Mouse (Mus musculus) ES-Bruce4 (cell line): ENCODE measurements around the gene Prep.

ENCODE experiments used
- CTCF ChIP-seq: IDR thresholded peaks from one replicate; pipeline ENCODE4 v1.8.1; 2011; ENCODE audit warnings: low read depth, low read length
- POLR2A ChIP-seq: IDR thresholded peaks from one replicate; pipeline ENCODE4 v1.8.1; 2011; ENCODE audit warnings: low read length; ENCODE audit not compliant: insufficient read depth

DNA sequence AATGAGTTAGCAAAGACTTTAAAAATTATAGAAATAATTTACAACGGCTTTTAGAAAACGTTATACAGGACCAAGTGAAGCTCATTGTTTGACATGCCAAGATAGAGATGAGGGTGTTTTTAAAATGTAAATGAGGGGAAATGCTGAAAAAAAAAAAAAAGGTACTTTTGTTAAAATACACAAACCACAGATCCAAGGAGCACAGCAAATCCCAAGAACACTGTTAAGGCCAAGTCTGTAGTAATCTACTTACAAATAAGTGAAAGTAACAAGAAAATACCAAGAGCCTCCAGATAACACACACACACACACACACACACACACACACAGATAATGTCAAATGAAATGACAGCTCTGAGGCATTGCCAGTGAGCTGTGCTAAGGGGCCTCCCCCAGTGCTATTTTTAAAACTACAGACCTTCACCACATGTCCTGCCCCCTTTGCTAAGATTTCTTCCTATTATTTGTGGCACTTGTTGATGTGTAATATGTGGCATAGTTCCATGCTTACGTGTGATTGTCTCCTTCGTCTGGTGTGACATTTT, 37.6 kb downstream of the Prep start:
- TF ChIP-seq POLR2A (no peak), CTCF (no peak)
